Mouse (Mus musculus) CH12.LX (cell line): ENCODE measurements around the gene Gm10647. TPM values are rescaled to one million over a fixed set of nuclear protein-coding genes. Genes with fewer than 3 reads are reported as not detected.
"Not testable (repeated sequence)": the region's sequence is repeated elsewhere in the genome, so short reads cannot be mapped to it uniquely, and the experiment has no call there.

Source experiments
- DNase-seq: peaks from one replicate; pipeline ENCODE4 v3.0.0-alpha.2; 2013; ENCODE audit errors: extremely low read depth
- H3K27ac ChIP-seq: 2 replicates; pipeline ENCODE4 v1.5.1; 2012; ENCODE audit warnings: low read depth, mild to moderate bottlenecking, control low read depth, moderate library complexity; ENCODE audit not compliant: insufficient read depth
- H3K27me3 ChIP-seq: replicated peaks from 2 replicates; pipeline ENCODE3; 2012; ENCODE audit warnings: inconsistent platforms
- H3K36me3 ChIP-seq, 2 experiments: replicated peaks in 1 of 2; 2 replicates each; pipeline versions ENCODE3 to v1.6.1; 2012; ENCODE audit warnings: inconsistent platforms in 1 of 2, low read length in 1 of 2, mild to moderate bottlenecking in 1 of 2, mixed read lengths in 1 of 2, moderate library complexity in 1 of 2; ENCODE audit not compliant: control insufficient read depth in 1 of 2, insufficient read depth in 1 of 2
- H3K4me1 ChIP-seq, 2 experiments: 2 replicates each; pipeline ENCODE4 v1.6.1; 2012; ENCODE audit warnings: inconsistent platforms in 1 of 2, moderate library complexity in 1 of 2; ENCODE audit not compliant: insufficient read depth in 2 of 2, control insufficient read depth in 1 of 2
- H3K4me2 ChIP-seq: 2 replicates; pipeline ENCODE4 v1.6.1; 2012; ENCODE audit warnings: low read depth, mild to moderate bottlenecking, control low read depth; ENCODE audit not compliant: poor library complexity, insufficient read depth, severe bottlenecking
- H3K4me3 ChIP-seq, 3 experiments: fragments of 150-350 bp in 1 of 3; sonication (generic) in 1 of 3; replicated peaks in 1 of 3; 2 replicates each; pipeline versions ENCODE3 to v1.5.1; 2011 to 2012; ENCODE audit warnings: low read depth in 2 of 3, low read length in 2 of 3, mild to moderate bottlenecking in 2 of 3, moderate library complexity in 2 of 3, control low read depth in 1 of 3, improper control_type of control experiment in 1 of 3, inconsistent platforms in 1 of 3, mixed read lengths in 1 of 3; ENCODE audit not compliant: poor library complexity in 1 of 3
- H3K79me2 ChIP-seq: replicated peaks from 2 replicates; pipeline ENCODE4 v1.6.1; 2012; ENCODE audit warnings: mild to moderate bottlenecking, moderate library complexity; ENCODE audit not compliant: control insufficient read depth, poor library complexity, insufficient read depth, severe bottlenecking; ENCODE audit errors: extremely low read depth
- H3K9ac ChIP-seq: 2 replicates; pipeline ENCODE4 v1.6.1; 2012; ENCODE audit warnings: low read depth, mild to moderate bottlenecking, control low read depth, moderate library complexity; ENCODE audit not compliant: insufficient read depth
- H3K9me3 ChIP-seq: replicated peaks from 2 replicates; pipeline ENCODE3; 2012; ENCODE audit warnings: low read length, inconsistent platforms, mixed read lengths
- BHLHE40 ChIP-seq: IDR thresholded peaks from 2 replicates; pipeline ENCODE4 v1.6.1; 2011; ENCODE audit warnings: mild to moderate bottlenecking, low read depth, low read length, improper control_type of control experiment
- CHD2 ChIP-seq: IDR thresholded peaks from 2 replicates; pipeline ENCODE4 v1.6.1; 2011; ENCODE audit warnings: low read length, improper control_type of control experiment
- E2F4 ChIP-seq: IDR thresholded peaks from 2 replicates; pipeline ENCODE4 v1.6.1; 2011; ENCODE audit warnings: low read depth, low read length, improper control_type of control experiment; ENCODE audit not compliant: insufficient replicate concordance
- ELF1 ChIP-seq: IDR thresholded peaks from 2 replicates; pipeline ENCODE4 v1.6.1; 2014; ENCODE audit warnings: low read depth, mild to moderate bottlenecking, inconsistent platforms, low read length, improper control_type of control experiment
- EP300 ChIP-seq: IDR thresholded peaks from 2 replicates; pipeline ENCODE4 v1.6.1; 2011; ENCODE audit warnings: low read length, improper control_type of control experiment
- ETS1 ChIP-seq: conservative IDR thresholded peaks from 2 replicates; pipeline ENCODE4 v1.6.1; 2012; ENCODE audit warnings: low read depth, mild to moderate bottlenecking, inconsistent platforms, low read length, improper control_type of control experiment, moderate library complexity
- HCFC1 ChIP-seq: IDR thresholded peaks from 2 replicates; pipeline ENCODE4 v1.6.1; 2012; ENCODE audit warnings: low read depth, mild to moderate bottlenecking, inconsistent platforms, low read length, improper control_type of control experiment
- JUN ChIP-seq: IDR thresholded peaks from 2 replicates; pipeline ENCODE4 v1.6.1; 2011; ENCODE audit warnings: low read depth, mild to moderate bottlenecking, low read length, improper control_type of control experiment, moderate library complexity; ENCODE audit not compliant: insufficient read depth
- MAFK ChIP-seq: IDR thresholded peaks from 2 replicates; pipeline ENCODE4 v1.6.1; 2011; ENCODE audit warnings: low read length, improper control_type of control experiment; ENCODE audit not compliant: insufficient replicate concordance
- MAX ChIP-seq: IDR thresholded peaks from 2 replicates; pipeline ENCODE4 v1.6.1; 2011; ENCODE audit warnings: low read length, improper control_type of control experiment
- MEF2A ChIP-seq: IDR thresholded peaks from 2 replicates; pipeline ENCODE4 v1.6.1; 2014; ENCODE audit warnings: low read depth, mild to moderate bottlenecking, inconsistent platforms, low read length, improper control_type of control experiment, borderline replicate concordance
- MYC ChIP-seq: IDR thresholded peaks from 2 replicates; pipeline ENCODE4 v1.6.1; 2011; ENCODE audit warnings: low read depth, mild to moderate bottlenecking, improper control_type of control experiment, low read length
- POLR2A ChIP-seq: IDR thresholded peaks from 2 replicates; pipeline ENCODE4 v1.6.1; 2011; ENCODE audit warnings: low read depth, mild to moderate bottlenecking, improper control_type of control experiment, low read length
- POLR2AphosphoS2 ChIP-seq: IDR thresholded peaks from 2 replicates; pipeline ENCODE4 v1.6.1; 2011; ENCODE audit warnings: low read depth, low read length, improper control_type of control experiment
- SIN3A ChIP-seq: IDR thresholded peaks from 2 replicates; pipeline ENCODE4 v1.6.1; 2012; ENCODE audit warnings: low read length, improper control_type of control experiment, inconsistent platforms
- TBP ChIP-seq: conservative IDR thresholded peaks from 2 replicates; pipeline ENCODE4 v1.6.1; 2011; ENCODE audit warnings: low read depth, low read length, improper control_type of control experiment
- UBTF ChIP-seq: IDR thresholded peaks from 2 replicates; pipeline ENCODE4 v1.6.1; 2012; ENCODE audit warnings: low read depth, mild to moderate bottlenecking, inconsistent platforms, low read length, improper control_type of control experiment, moderate library complexity
- USF1 ChIP-seq: IDR thresholded peaks from 2 replicates; pipeline ENCODE4 v1.6.1; 2014; ENCODE audit warnings: low read depth, mild to moderate bottlenecking, inconsistent platforms, low read length, improper control_type of control experiment
- USF2 ChIP-seq: conservative IDR thresholded peaks from 2 replicates; pipeline ENCODE4 v1.6.1; 2011; ENCODE audit warnings: low read depth, low read length, improper control_type of control experiment
- ZNF384 ChIP-seq: IDR thresholded peaks from 2 replicates; pipeline ENCODE4 v1.6.1; 2012; ENCODE audit warnings: low read depth, low read length, improper control_type of control experiment, inconsistent platforms
- dilution Hi-C: fragments of 300-500 bp; cut with MboI; formaldehyde crosslinking; loops from 2 replicates; pipeline ENCODE4 v1.14.3; 2020; ENCODE audit warnings: low sequenced_read_pairs; ENCODE audit not compliant: extremely low pct_unique_long_range_greater_than_20kb, extremely low pct_ligation_motif_present
- in situ Hi-C: fragments of 300-500 bp; cut with MboI; formaldehyde crosslinking; loops from 3 replicates; pipeline ENCODE4 v1.14.3; 2019; ENCODE audit warnings: low sequenced_read_pairs, low pct_ligation_motif_present, low pct_unique_long_range_greater_than_20kb, mixed read lengths
- polyA plus RNA-seq: library from polyadenylated mRNA; unstranded; fragments of >175 nt; gene quantifications from 2 replicates; pipeline ENCODE4 v1.2.1, GENCODE M21; 2012; ENCODE audit warnings: low read depth; ENCODE audit not compliant: insufficient read length
- total RNA-seq, 2 experiments: library from RNA; depleted of rRNA; stranded (reverse); fragments of 300-350 nt in 1 of 2; fragments of >200 nt in 1 of 2; gene quantifications; 2 replicates each; pipeline ENCODE4 v1.2.3; 2012 to 2014

The Gm10647 gene
- total and polyA plus RNA-seq, 3 experiments: not detected

DNA sequence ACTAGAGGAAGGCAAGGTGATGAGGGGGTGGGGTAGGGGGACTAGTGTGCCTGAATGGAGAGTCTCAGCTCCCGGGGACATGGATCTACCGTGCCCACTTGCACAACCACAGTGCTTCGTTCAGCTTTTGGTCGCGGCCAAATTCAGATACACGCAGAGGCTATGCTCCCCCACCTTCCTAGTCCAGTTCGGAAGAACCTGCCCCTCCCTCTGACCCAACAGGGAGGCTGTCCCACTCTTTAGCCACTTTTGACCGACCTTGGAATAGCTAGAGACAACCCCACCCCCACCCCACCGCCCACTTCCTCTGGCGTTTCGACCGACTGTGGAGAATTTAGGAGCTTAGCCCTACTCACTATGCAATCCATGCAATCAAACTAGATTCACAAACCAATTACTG lies 5.1 kb downstream of the Gm10647 start:
- TF ChIP-seq POLR2AphosphoS2 (no peak), ETS1 (no peak), MAFK (no peak), USF1 (no peak), USF2 (no peak), BHLHE40 (no peak), EP300 (no peak), TBP (no peak), E2F4 (no peak), MEF2A (no peak), HCFC1 (no peak), ELF1 (no peak), JUN (no peak)
- Histone ChIP-seq H3K9ac (no peak overlapping the region), H3K4me2 (no peak overlapping the region), H3K27me3 (no peaks in the 10 kb centered on the region), H3K4me3 (no peak overlapping the region), H3K9me3 (no peaks in the 10 kb centered on the region), H3K36me3 (no peaks in the 10 kb centered on the region), H3K79me2 (no peaks in the 10 kb centered on the region), H3K4me1 (no peaks in the 10 kb centered on the region), H3K27ac (no peak overlapping the region)
- DNase-seq: no peak
- dilution Hi-C loops (no loop called here), in situ Hi-C loops (no loop called here)

DNA sequence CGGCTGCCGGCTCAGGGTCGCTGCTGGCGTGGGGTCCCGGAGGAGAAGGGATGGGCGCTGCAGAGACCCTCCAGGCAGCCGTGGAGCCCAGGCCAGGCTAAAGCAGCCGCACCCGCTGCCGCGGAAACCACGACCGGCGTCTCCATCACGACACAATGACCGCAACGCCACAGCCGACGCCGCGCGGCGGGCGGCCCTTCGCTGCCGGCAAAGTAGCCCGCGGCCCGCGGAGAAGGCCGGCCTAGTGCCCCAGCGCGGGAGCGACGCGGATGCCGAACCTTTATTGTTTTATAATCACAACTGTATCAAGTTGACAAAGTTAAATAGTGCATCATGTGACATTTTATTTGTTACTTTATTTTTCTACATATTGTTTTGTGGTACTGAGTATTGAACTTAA lies 9.1 kb downstream of the Gm10647 start:
- H3K36me3 ChIP-seq, H3K27ac ChIP-seq, H3K4me1 ChIP-seq, H3K27me3 ChIP-seq, in situ Hi-C loops, H3K9me3 ChIP-seq, H3K79me2 ChIP-seq, H3K4me2 ChIP-seq, H3K4me3 ChIP-seq, DNase-seq, H3K9ac ChIP-seq, dilution Hi-C loops: not testable (repeated sequence)

GRCm38 (mm10) chr9:66813392-66813791 lies 16.6 kb downstream of the Gm10647 start:
- Histone ChIP-seq H3K27me3 (no peaks in the 10 kb centered on the region), H3K4me2 (no peak overlapping the region), H3K27ac (no peak overlapping the region), H3K4me1 (peaks cover 0 to 14% of the 10 kb centered on the region in 2 experiments; a peak in 2 of 4 replicates), H3K9me3 (no peaks in the 10 kb centered on the region)
- TF ChIP-seq CHD2: no peak
- TF ChIP-seq POLR2A: no peak
- TF ChIP-seq MAX: no peak
- no peak for TF ChIP-seq UBTF
- no peak for TF ChIP-seq USF2
- no peak for TF ChIP-seq ZNF384
- TF ChIP-seq MYC: no peak
- no peak for TF ChIP-seq SIN3A
- TF ChIP-seq MEF2A: no peak
- TF ChIP-seq EP300: no peak
- TF ChIP-seq, all 38 proteins: peak for 0
- H3K79me2 ChIP-seq: no peaks in the 10 kb centered on the region
- no peak overlapping the region for H3K9ac ChIP-seq
- DNase-seq: no peak
- no peak overlapping the region for H3K4me3 ChIP-seq
- dilution Hi-C loops (no loop called here), in situ Hi-C loops (no loop called here)
- no peaks in the 10 kb centered on the region for H3K36me3 ChIP-seq
